Mouse (Mus musculus): ENCODE results near the gene Rapgef5. TPM values are rescaled to one million over a fixed set of nuclear protein-coding genes. Genes with fewer than 3 reads are reported as not detected.

Rapgef5 gene
- polyA plus RNA-seq, 1 experiment from 2014 or later = 10.4 TPM

GRCm38 (mm10) chr12:117705308-117705707 is 189.0 kb downstream of the Rapgef5 start:
- Histone ChIP-seq H3K9me3 (no peaks in the 10 kb centered on the region), H3K36me3 (no peaks in the 10 kb centered on the region), H3K27me3 (replicated peaks) (no peaks in the 10 kb centered on the region), H3K4me1 (no peaks in the 10 kb centered on the region), H3K9ac (no peak overlapping the region), H3K4me2 (no peak overlapping the region), H3K4me3 (replicated peaks) (no peak overlapping the region), H3K27ac (no peak overlapping the region)
- 71% methylated on average over 3 of the region's 3 CpGs for WGBS
- ATAC-seq (ENCODE audit: insufficient read depth, low FRiP score, low read depth) = no peak

DNA sequence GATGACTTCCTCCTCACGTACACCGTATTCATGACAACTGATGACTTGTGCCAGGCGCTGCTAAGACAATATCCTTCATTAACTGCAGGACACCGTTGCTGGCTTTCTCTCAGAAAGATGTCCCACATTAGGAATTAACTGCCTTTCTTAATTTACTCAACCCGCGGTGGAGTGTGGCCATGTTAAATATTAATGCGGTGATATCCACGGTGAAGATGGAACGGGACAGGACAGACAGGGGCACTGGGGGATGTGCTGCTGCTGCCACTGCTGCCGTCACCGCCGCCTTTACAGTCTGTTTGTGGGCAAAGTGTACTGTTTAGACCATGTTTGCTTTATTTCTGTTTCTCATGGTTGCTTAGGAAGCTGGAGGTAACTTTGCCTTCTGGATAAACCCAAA is 193.0 kb downstream of the Rapgef5 start:
- H3K27ac ChIP-seq = no peak overlapping the region
- 74% methylated on average over 12 of the region's 12 CpGs for WGBS
- no peak for ATAC-seq (ENCODE audit: insufficient read depth, low FRiP score, low read depth)

GRCm38 (mm10) chr12:117712474-117712873 is 196.2 kb downstream of the Rapgef5 start:
- ATAC-seq (ENCODE audit: insufficient read depth, low FRiP score, low read depth) = no peak
- 88% methylated on average over 6 of the region's 6 CpGs for whole genome bisulfite sequencing
- H3K9me3 ChIP-seq = no peaks in the 10 kb centered on the region
- no peak overlapping the region for H3K4me2 ChIP-seq
- H3K4me1 ChIP-seq = no peaks in the 10 kb centered on the region
- no peaks in the 10 kb centered on the region for H3K36me3 ChIP-seq
- no peak overlapping the region for H3K27ac ChIP-seq
- H3K27me3 ChIP-seq (replicated peaks) = no peaks in the 10 kb centered on the region
- H3K4me3 ChIP-seq (replicated peaks) = no peak overlapping the region
- H3K9ac ChIP-seq = no peak overlapping the region

More for the DNA sequence above, 193.0 kb downstream of the Rapgef5 start:
- H3K36me3 ChIP-seq = no peaks in the 10 kb centered on the region
- no peaks in the 10 kb centered on the region for H3K9me3 ChIP-seq
- H3K4me1 ChIP-seq = no peaks in the 10 kb centered on the region
- H3K9ac ChIP-seq = no peak overlapping the region
- no peak overlapping the region for H3K4me3 ChIP-seq (replicated peaks)
- H3K27me3 ChIP-seq (replicated peaks) = no peaks in the 10 kb centered on the region
- no peak overlapping the region for H3K4me2 ChIP-seq

GRCm38 (mm10) chr12:117713616-117714015 is 197.3 kb downstream of the Rapgef5 start:
- no peak overlapping the region for H3K27ac ChIP-seq

GRCm38 (mm10) chr12:117720794-117721747 is 204.8 kb downstream of the Rapgef5 start:
- H3K9ac ChIP-seq = no peak overlapping the region
- H3K9me3 ChIP-seq = no peaks in the 10 kb centered on the region
- no peak for ATAC-seq (ENCODE audit: insufficient read depth, low FRiP score, low read depth)
- WGBS = 56% methylated on average over 14 of the region's 14 CpGs
- no peaks in the 10 kb centered on the region for H3K4me1 ChIP-seq
- H3K27me3 ChIP-seq (replicated peaks) = no peaks in the 10 kb centered on the region
- H3K27ac ChIP-seq = no peak overlapping the region; the same call in 1 of the 2 replicates
- no peak overlapping the region for H3K4me3 ChIP-seq (replicated peaks)
- H3K4me2 ChIP-seq = no peak overlapping the region
- H3K36me3 ChIP-seq = no peaks in the 10 kb centered on the region

More at GRCm38 (mm10) chr12:117713616-117714015, 197.3 kb downstream of the Rapgef5 start:
- Histone ChIP-seq H3K4me3 (replicated peaks) (no peak overlapping the region), H3K4me2 (no peak overlapping the region), H3K4me1 (no peaks in the 10 kb centered on the region), H3K9me3 (no peaks in the 10 kb centered on the region), H3K36me3 (no peaks in the 10 kb centered on the region), H3K27me3 (replicated peaks) (no peaks in the 10 kb centered on the region), H3K9ac (no peak overlapping the region)
- ATAC-seq (ENCODE audit: insufficient read depth, low FRiP score, low read depth) = no peak
- 63% methylated on average over 6 of the region's 6 CpGs for WGBS

DNA sequence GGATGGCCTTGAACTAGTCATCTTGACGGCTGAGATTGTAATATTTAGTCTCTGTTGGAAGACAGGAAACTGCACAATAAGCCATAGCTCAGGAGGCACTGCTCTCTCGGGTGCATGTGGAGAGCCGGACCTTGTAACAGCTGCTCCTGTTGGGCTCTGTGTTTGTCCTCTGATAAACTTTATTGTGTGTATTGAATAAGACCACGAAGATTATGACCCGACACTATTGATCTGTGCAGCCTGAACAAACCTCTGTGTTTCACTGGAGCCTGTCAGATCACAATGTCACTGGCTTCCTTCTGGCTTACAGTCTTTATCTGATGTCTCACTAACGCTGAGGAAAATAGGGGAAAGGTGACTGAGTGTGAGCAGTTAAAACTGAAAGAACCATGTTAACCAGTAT is 205.5 kb downstream of the Rapgef5 start:
- H3K4me1 ChIP-seq = no peaks in the 10 kb centered on the region
- no peak overlapping the region for H3K9ac ChIP-seq
- no peaks in the 10 kb centered on the region for H3K27me3 ChIP-seq (replicated peaks)
- H3K4me2 ChIP-seq = no peak overlapping the region
- no peak overlapping the region for H3K4me3 ChIP-seq (replicated peaks)
- H3K9me3 ChIP-seq = no peaks in the 10 kb centered on the region
- 40% methylated on average over 6 of the region's 6 CpGs for WGBS
- no peaks in the 10 kb centered on the region for H3K36me3 ChIP-seq
- peak overlapping the region; percentile 4; the same call in 1 of the 2 replicates for H3K27ac ChIP-seq
- peak; percentile 86 for ATAC-seq (ENCODE audit: insufficient read depth, low FRiP score, low read depth)

DNA sequence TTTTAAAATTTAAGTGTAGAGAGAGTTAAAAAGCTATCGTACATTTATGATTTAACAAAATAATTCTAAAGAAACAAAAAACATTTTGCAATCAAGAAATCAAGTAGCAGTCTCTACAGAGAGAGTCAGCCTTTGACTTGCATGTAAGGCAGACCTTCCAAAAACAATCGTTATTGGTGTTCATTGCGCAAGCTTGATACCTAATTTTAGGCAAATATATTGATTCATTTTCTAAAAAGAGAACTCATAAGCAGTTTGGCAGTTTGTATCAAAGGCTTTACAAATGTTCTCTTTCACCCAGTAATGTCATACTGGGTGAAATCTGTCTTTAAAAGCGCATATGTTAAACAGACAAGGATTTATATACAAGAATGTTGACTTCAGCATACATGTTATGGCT is 208.7 kb downstream of the Rapgef5 start:
- WGBS = 79% methylated on average over 4 of the region's 4 CpGs
- H3K27ac ChIP-seq = no peak overlapping the region
- no peak for ATAC-seq (ENCODE audit: insufficient read depth, low FRiP score, low read depth)

GRCm38 (mm10) chr12:117727481-117728177 is 211.3 kb downstream of the Rapgef5 start:
- no peaks in the 10 kb centered on the region for H3K9me3 ChIP-seq
- no peak overlapping the region; the same call in 1 of the 2 replicates for H3K27ac ChIP-seq
- no peaks in the 10 kb centered on the region for H3K4me1 ChIP-seq
- ATAC-seq (ENCODE audit: insufficient read depth, low FRiP score, low read depth) = no peak
- H3K4me2 ChIP-seq = no peak overlapping the region
- no peaks in the 10 kb centered on the region for H3K27me3 ChIP-seq (replicated peaks)
- 82% methylated on average over 8 of the region's 8 CpGs for WGBS
- no peak overlapping the region for H3K9ac ChIP-seq
- no peak overlapping the region for H3K4me3 ChIP-seq (replicated peaks)
- no peaks in the 10 kb centered on the region for H3K36me3 ChIP-seq

More for the DNA sequence above, 208.7 kb downstream of the Rapgef5 start:
- Histone ChIP-seq H3K9me3 (no peaks in the 10 kb centered on the region), H3K36me3 (no peaks in the 10 kb centered on the region), H3K27me3 (replicated peaks) (no peaks in the 10 kb centered on the region), H3K4me2 (no peak overlapping the region), H3K4me3 (replicated peaks) (no peak overlapping the region), H3K9ac (no peak overlapping the region), H3K4me1 (no peaks in the 10 kb centered on the region)

DNA sequence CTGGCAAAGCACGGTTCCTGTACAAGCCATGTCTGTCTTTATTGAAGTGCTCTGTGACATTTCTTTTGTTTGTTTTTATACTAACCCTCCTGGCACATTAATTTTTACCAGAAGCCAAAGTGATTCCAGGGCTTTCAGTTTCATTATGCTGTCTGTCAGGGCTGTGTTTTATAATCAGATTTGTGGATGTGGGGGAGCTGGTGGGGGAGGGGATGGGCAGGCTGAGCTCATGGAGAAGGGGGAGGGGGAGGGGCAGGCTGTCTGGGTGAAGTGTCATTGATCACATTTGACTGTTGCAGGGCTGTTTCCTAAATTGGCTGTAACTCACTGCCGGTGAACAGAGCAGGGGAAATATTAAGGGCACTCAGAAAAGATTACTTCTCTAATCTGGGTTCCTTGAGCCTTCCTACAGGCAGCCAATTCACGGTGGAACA is 211.9 kb downstream of the Rapgef5 start:
- Histone ChIP-seq H3K4me2 (no peak overlapping the region), H3K4me3 (replicated peaks) (no peak overlapping the region), H3K27ac (no peak overlapping the region), H3K9ac (no peak overlapping the region), H3K4me1 (no peaks in the 10 kb centered on the region), H3K9me3 (no peaks in the 10 kb centered on the region), H3K36me3 (no peaks in the 10 kb centered on the region), H3K27me3 (replicated peaks) (no peaks in the 10 kb centered on the region)
- WGBS = 26% methylated on average over 3 of the region's 3 CpGs
- no peak for ATAC-seq (ENCODE audit: insufficient read depth, low FRiP score, low read depth)

GRCm38 (mm10) chr12:117733611-117734010 is 217.3 kb downstream of the Rapgef5 start:
- Histone ChIP-seq H3K27me3 (replicated peaks) (no peaks in the 10 kb centered on the region), H3K4me3 (replicated peaks) (no peak overlapping the region), H3K4me1 (no peaks in the 10 kb centered on the region), H3K9me3 (no peaks in the 10 kb centered on the region), H3K9ac (no peak overlapping the region), H3K27ac (no peak overlapping the region), H3K4me2 (no peak overlapping the region), H3K36me3 (no peaks in the 10 kb centered on the region)
- no peak for ATAC-seq (ENCODE audit: insufficient read depth, low FRiP score, low read depth)

DNA sequence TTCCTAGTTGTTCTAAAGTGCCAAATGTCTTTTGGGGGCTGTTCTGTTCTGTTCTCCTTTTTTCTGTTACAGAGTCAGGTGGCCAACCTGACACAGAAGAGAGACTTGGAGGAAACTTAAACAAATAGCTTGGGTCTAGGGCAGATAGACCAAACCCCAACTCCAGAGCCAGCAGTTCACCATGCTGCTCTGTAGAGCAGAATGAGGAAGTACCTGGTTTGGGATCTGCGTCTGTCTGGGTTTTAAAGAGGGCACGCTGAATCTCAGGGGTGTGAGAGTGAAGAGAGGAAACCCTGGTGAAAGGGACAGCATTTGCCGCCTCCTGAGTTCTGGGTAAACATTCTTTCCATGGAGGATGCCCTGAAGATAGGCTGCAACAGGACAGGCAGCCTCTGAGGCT is 219.9 kb downstream of the Rapgef5 start:
- Histone ChIP-seq H3K4me2 (no peak overlapping the region), H3K27me3 (replicated peaks) (no peaks in the 10 kb centered on the region), H3K4me1 (0 out of 2 replicates have a peak, but pooled peaks cover 2% of the 10 kb centered on the region), H3K36me3 (no peaks in the 10 kb centered on the region), H3K9me3 (no peaks in the 10 kb centered on the region), H3K27ac (no peak overlapping the region), H3K9ac (no peak overlapping the region), H3K4me3 (replicated peaks) (no peak overlapping the region)
- ATAC-seq (ENCODE audit: insufficient read depth, low FRiP score, low read depth) = no peak
- WGBS = 73% methylated on average over 3 of the region's 3 CpGs

DNA sequence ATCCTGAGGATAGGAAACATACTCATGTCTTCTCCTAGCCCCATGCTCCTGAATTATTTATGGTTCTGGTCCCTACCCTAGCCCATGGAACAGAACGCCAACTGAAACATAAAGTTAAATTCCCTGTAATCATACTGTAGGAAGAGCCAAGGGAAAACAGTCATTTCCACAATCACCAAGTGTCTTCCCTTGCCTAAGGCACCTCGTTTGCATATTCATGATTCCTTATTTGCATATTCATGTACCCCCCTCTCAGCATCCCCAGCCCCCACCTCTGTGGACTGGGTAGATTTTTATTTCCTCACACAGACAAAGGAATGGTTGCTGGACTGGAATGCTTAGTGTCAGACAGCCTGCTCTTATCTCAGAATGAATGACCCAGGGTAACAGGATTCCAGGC is 220.6 kb downstream of the Rapgef5 start:
- no peak for ATAC-seq (ENCODE audit: insufficient read depth, low FRiP score, low read depth)
- Histone ChIP-seq H3K27me3 (replicated peaks) (no peaks in the 10 kb centered on the region), H3K4me3 (replicated peaks) (no peak overlapping the region), H3K27ac (no peak overlapping the region), H3K9me3 (no peaks in the 10 kb centered on the region), H3K4me2 (no peak overlapping the region), H3K4me1 (0 out of 2 replicates have a peak, but pooled peaks cover 2% of the 10 kb centered on the region), H3K9ac (no peak overlapping the region), H3K36me3 (no peaks in the 10 kb centered on the region)
- WGBS = 40% methylated on average over 2 of the region's 2 CpGs

Measured in stomach, embryonic 15.5 days (tissue).